Mouse (Mus musculus): Measurements from ENCODE around the gene Ift57.

Gene Ift57

DNA sequence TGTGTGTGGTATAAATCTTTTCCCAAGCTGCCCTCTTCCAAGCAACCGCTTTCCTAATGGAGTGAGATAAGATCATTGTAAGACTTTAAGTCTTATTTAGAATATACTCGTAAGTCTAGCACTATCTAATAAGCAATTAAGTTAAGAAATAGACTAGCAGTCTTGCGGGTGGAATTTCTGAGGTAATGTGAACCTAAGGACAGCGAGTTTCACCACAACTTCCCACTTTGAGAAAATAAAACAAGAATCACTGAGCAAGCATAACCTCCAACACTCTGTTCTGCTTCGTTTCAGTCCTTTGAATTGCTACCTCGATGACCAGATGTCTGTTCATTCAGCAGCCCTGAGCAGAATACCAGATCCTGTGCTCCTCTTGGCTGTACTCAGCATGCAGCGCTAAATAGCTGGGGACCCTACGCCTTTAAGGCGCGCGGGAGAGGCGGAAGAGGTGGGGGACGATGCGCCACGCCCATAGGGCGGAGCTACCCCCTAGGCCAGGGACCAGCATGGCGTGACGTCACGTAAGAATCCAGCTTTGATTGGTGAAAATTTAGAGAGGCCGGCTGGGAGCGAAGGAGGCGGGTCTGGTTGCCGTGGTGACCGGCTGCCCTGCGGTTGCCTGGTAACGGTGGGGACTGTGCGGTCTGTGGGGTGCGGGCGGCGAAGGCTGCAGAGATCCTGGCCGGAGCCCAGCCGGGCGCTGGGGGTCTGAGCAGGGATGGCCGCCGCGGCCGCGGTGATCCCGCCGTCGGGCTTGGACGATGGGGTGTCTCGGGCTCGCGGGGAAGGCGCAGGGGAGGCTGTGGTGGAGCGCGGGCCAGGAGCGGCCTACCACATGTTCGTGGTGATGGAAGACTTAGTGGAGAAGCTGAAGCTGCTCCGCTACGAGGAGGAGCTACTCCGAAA lies at the start of gene Ift57:
Gene Ift57, plus strand, starts transcription at position 614 of the 906 bp plus-strand sequence.
- DNase-seq (ENCODE audit: low spot score), result peak; percentile 100

GRCm38 (mm10) chr16:49657182-49657581 lies 41.9 kb upstream of the Ift57 start:
- no peak for DNase-seq (ENCODE audit: low spot score)

DNA sequence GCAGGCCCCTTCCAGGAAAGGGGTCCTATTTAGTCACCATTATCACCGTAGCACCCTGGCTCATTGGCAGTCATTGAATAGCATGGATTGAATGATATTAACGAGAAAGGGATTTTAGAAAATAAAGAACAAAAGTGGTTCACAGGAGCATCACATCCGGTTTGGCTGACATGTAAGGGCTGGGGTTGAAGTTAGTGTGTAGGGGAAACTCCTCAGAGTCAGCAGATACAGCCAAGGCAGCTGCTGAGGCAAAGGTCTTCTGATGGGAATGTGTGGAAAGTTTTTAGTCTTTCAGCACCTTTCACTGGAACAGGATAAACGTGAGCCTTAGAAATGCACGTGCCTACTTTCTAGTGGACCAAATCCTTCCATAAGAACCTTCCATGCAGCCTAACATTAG lies 41.0 kb upstream of the Ift57 start:
- DNase-seq (ENCODE audit: low spot score), result no peak

GRCm38 (mm10) chr16:49659131-49659530 lies 39.9 kb upstream of the Ift57 start:
- no peak for DNase-seq (ENCODE audit: low spot score)

GRCm38 (mm10) chr16:49660111-49660510 lies 38.9 kb upstream of the Ift57 start:
- no peak for DNase-seq (ENCODE audit: low spot score)

DNA sequence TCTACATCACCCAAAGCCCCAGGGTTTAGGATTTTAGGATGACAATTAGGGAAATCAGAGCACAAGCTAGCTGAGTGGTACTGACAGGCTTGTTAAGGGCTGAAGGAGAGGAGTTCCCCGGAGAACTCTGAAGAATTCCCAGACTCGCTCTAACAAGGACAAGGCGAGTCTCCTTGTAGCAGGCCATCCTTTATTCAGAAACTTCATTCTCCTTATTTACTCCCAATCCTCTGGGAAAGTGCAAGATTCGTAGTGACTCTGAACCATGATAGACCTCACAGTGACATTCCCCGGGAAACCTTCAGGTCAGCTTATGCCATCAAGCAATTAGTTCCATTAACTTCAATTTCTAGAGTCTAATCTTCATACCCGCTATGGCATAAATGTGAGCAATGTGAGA lies 36.8 kb upstream of the Ift57 start:
- DNase-seq (ENCODE audit: low spot score), result no peak

- no peak for DNase-seq (ENCODE audit: low spot score)
Observed at GRCm38 (mm10) chr16:49664677-49665076, 34.4 kb upstream of the Ift57 start.

- DNase-seq (ENCODE audit: low spot score), result no peak
Observed at GRCm38 (mm10) chr16:49679666-49680065, 19.4 kb upstream of the Ift57 start.

DNA sequence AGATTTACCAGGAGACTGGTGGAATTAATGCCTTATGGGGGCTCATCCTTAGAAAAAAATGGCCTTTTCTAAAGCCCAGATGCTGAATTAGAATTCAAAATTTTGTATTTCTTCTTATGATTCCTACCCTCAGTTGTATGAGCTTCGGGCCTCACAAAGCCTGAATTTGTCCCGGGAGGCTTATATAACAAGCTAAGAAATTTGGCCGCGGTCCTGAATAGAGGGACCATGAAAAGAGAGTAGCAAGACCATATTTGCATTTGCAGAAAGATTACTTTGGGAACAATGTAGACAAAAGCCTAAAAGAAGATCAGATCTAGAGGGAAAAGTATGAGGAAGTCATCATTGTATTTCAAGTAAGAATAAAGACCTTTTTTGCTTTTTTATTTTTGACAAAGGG lies 14.1 kb upstream of the Ift57 start:
- DNase-seq (ENCODE audit: low spot score), result no peak

- DNase-seq (ENCODE audit: low spot score), result no peak
Observed at GRCm38 (mm10) chr16:49699821-49700220, 788 bp downstream of the Ift57 start.

DNA sequence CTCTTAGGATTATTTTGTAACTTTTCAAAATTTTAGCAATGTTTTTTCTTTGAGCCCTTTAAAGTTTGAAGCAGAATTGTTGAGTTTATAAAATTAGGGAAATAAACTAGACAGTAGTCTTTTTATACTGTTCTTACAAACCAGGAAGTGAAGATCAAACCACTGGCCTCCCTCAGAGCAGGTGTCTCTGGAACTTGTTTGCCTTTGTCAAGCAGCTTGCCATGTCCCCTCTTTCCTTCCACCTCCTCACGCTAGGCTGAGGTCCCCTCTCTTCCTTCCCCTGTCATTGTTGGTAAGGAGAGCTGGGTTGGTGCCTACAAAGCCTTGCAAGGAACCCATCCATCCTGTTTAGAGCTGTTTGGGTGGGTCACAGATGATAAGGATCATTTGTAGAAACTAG lies 9.0 kb downstream of the Ift57 start:
- no peak for DNase-seq (ENCODE audit: low spot score)

- no peak for DNase-seq (ENCODE audit: low spot score)
Observed at GRCm38 (mm10) chr16:49710188-49710587, 11.2 kb downstream of the Ift57 start.

DNA sequence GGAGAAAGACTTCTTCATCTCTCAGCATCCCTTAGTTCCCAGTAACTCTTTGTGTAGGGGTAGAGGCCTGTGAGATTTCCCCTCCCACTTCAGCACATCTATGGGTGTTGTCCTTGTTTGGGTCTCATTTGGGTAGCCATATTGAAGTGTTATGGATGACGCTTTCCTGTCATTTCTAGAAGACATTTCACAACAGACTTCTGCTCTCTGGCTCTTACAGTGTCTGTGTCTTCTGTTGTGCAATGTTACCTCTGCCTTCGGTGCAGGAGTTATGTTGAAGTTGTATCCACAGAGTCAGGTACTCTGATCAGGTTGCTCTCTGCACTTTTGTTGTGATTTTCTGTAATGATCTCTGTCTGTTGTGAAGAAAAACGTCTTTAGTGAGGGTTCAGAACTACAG lies 14.3 kb downstream of the Ift57 start:
- DNase-seq (ENCODE audit: low spot score), result no peak

- no peak for DNase-seq (ENCODE audit: low spot score)
Observed at GRCm38 (mm10) chr16:49720671-49721070, 21.6 kb downstream of the Ift57 start.

DNA sequence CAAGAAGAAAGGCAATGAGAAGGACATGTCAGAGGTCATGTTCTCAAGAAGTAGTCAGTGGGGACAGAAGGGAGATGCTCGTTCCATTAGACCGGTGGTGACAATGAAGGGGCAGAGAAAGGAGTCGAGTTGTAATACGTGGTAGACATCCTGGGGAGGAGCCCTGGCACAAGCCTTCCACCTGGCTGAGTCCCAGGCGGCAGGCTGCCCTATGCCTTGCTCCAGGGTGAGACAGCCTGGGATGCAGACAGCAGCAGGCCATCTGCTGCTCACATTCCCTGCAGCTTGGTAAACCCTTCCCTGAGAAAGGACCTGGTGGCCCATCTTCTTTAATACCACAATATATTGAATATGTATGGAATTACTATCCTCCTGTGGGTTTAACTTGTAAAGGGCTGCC lies 22.6 kb downstream of the Ift57 start:
- no peak for DNase-seq (ENCODE audit: low spot score)

DNA sequence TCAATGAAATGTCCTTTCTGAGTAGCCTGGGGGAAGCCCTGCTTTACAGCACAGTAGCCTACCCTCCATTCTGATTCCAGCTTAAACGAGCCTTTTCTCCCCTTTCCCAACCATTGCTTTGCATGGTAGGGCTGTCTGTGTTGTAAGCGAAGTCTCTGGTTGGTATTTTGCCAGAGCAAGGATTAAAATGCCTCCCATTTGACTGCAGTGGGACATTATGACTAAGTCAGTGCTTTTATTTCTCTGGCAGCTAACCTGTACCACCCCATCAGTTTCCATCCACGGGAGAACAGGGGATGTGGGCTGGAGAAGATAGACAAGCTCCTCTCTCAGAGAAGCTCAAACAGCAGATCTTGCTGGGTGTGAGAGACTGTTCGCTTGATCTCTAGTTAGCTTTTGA lies 24.2 kb downstream of the Ift57 start:
- no peak for DNase-seq (ENCODE audit: low spot score)

- no peak for DNase-seq (ENCODE audit: low spot score)
Observed at GRCm38 (mm10) chr16:49724232-49724631, 25.2 kb downstream of the Ift57 start.

GRCm38 (mm10) chr16:49724931-49725330 lies 25.9 kb downstream of the Ift57 start:
- no peak for DNase-seq (ENCODE audit: low spot score)

DNA sequence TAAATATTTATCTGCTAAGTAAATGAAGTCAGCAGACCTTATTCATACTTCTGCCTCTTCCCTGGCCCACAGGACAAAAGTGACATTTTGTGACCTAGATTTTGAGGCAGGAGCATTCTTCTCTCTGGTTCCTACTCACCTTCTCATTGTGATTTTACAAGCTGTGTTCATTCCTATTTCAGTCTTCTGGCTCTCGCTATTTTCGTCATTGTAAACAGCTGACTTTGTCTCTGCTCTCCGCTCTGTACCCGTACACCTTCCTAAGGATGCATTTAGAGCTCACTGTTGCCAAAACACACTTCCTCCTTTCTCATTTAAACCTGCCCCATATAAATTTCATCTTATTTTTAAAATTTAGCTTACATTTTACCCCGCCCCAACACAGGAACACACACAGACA lies 26.4 kb downstream of the Ift57 start:
- no peak for DNase-seq (ENCODE audit: low spot score)

DNA sequence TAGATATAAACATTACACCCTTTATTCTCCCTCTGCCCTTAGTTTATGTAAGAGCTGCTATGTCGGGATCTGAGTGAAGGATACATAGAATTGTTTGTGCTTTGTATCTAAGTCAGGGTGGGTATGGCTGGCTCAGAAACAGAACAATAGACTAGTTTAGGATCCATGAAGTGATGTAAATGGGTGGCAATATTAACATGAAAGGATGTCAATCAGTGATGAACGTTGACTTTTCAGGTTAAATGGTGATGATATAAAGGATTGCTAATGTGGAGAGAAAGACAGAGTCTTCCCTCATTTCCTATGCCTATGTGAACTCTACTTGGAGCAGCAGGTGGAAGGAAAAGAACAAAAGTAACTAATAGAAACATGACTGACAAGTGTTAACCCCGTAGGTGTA lies 27.2 kb downstream of the Ift57 start:
- DNase-seq (ENCODE audit: low spot score), result no peak

- DNase-seq (ENCODE audit: low spot score), result no peak
Observed at GRCm38 (mm10) chr16:49726761-49727160, 27.7 kb downstream of the Ift57 start.

- no peak for DNase-seq (ENCODE audit: low spot score)
Observed at GRCm38 (mm10) chr16:49736536-49736935, 37.5 kb downstream of the Ift57 start.

DNA sequence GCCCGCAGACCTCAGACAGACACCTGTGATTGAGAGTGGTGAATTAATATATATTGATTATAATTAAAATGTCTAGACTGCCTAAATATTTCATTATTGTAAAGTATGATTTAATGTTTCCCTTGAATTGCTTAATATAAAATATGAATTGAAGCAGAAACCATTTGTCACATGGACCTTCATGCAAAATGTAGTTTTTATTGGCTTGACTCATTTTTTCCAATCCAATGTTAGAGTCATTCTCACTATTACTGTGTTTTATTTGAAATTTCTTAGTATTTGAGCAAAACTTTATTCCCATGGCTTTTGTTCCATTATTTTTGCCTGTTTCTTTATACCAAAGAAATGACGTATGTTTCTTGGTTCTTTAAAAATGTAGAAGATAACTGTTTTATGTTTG lies 48.3 kb downstream of the Ift57 start:
- DNase-seq (ENCODE audit: low spot score), result no peak

DNA sequence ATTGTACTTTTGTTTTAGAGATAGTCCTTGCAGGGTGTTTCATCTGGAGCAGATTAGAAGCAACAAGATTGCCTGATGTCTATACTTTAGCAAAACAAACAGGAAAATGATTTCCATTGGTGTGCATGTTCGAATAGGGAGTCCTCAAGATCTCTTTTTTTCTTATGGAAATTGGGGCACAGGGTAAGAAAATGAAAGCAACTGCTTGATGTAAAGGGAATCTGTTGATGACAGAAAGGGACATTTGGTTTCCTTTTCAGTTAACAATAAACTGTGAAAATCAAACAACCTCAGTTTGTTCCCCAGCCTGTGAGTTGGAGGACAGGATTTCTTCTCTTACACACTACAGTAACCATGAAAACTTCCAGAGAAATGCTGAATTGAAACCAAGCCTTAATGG lies 53.9 kb downstream of the Ift57 start:
- DNase-seq (ENCODE audit: low spot score), result peak; percentile 51

All from adipocyte (in vitro differentiated cells).